Mouse (Mus musculus) stomach, postnatal 0 days (tissue): ENCODE results near the gene Pigf.

Experiments used
- CTCF ChIP-seq: IDR thresholded peaks from 2 replicates; pipeline ENCODE4 v1.5.1; 2016; ENCODE audit warnings: antibody characterized with exemption, low read depth, mild to moderate bottlenecking, moderate library complexity
- EP300 ChIP-seq: optimal IDR thresholded peaks from 2 replicates; pipeline ENCODE3; 2016; ENCODE audit warnings: antibody characterized with exemption

DNA sequence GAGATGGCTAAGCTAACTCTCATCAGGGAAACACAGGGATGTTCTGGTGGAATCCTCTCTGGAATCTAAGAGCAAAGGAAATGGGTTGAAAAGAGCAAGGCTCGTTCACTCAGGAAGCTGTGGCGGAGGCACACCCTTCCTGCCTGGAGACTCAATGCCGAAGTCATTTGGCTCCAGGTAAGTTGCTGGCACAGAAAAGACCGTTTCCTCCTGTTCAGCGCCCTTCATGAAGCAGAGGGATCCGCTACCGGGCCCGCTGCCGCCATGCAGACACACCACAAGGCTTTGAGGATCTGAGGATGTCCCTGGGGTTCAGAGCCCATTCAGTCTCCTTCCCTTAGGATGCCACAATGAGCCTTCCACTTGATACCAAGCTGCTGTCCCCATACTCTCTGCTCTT, 37.4 kb upstream of the Pigf start:
- no peak for TF ChIP-seq CTCF
- no peak for TF ChIP-seq EP300
